Mouse (Mus musculus): Measurements from ENCODE around the gene Hinfp. TPM values are rescaled to one million over a fixed set of nuclear protein-coding genes. Genes with fewer than 3 reads are reported as not detected.

The Hinfp gene
- polyA plus RNA-seq, 1 experiment from 2014 or later: 6.2 TPM

GRCm38 (mm10) chr9:44249181-44250146 is 56.0 kb downstream of the Hinfp start:
- H3K4me3 ChIP-seq (ENCODE audit: inconsistent target): no peak overlapping the region
- peaks cover 15% of the 10 kb centered on the region; the same call in 1 of the 2 replicates for H3K36me3 ChIP-seq (ENCODE audit: inconsistent target)
- H3K79me2 ChIP-seq (ENCODE audit: inconsistent target): no peaks in the 10 kb centered on the region
- H3K27ac ChIP-seq: no peak overlapping the region
- WGBS (ENCODE audit: missing documents): 44% methylated on average over 24 of the region's 26 CpGs

- WGBS (ENCODE audit: missing documents): 77% methylated on average over 6 of the region's 6 CpGs
- Histone ChIP-seq H3K36me3 (ENCODE audit: inconsistent target) (peaks cover 5% of the 10 kb centered on the region; the same call in 1 of the 2 replicates), H3K27ac (no peak overlapping the region), H3K79me2 (ENCODE audit: inconsistent target) (no peaks in the 10 kb centered on the region), H3K4me3 (ENCODE audit: inconsistent target) (no peak overlapping the region)
Measured at GRCm38 (mm10) chr9:44247907-44248306, 57.6 kb downstream of the Hinfp start.

- H3K4me3 ChIP-seq (ENCODE audit: inconsistent target): no peak overlapping the region
- WGBS (ENCODE audit: missing documents): 94% methylated on average over 2 of the region's 2 CpGs
- no peaks in the 10 kb centered on the region for H3K36me3 ChIP-seq (ENCODE audit: inconsistent target)
- no peak overlapping the region for H3K27ac ChIP-seq
- H3K79me2 ChIP-seq (ENCODE audit: inconsistent target): no peaks in the 10 kb centered on the region
Measured at GRCm38 (mm10) chr9:44243621-44244020, 61.9 kb downstream of the Hinfp start.

Other genes with a start within 250 kb of the Hinfp start
- gene Usp2, start 238.7 kb downstream of the Hinfp start, polyA plus RNA-seq (2018): 0.59 to 3.4 TPM (median 2.0 TPM) in 3 replicates
- not detected in 3 replicates for gene Mfrp, start 203.9 kb downstream of the Hinfp start, polyA plus RNA-seq (2018)
- gene C1qtnf5, start 198.4 kb downstream of the Hinfp start, polyA plus RNA-seq (2018): not detected in 3 replicates
- gene Gm49380, start 192.2 kb downstream of the Hinfp start, polyA plus RNA-seq (2018): 0.06 TPM in 1 of 3 replicates, not detected in the others
- gene Rnf26, start 192.2 kb downstream of the Hinfp start, polyA plus RNA-seq (2018): 13.3 to 20.0 TPM (median 18.3 TPM) in 3 replicates
- 0.11 to 0.30 TPM in 2 of 3 replicates, not detected in the other for gene Mcam, start 171.2 kb downstream of the Hinfp start, polyA plus RNA-seq (2018)
- gene Cbl, start 71.6 kb downstream of the Hinfp start, polyA plus RNA-seq (2018): 37.9 to 51.2 TPM (median 42.7 TPM) in 3 replicates
- not detected in 3 replicates for gene Ccdc153, start 65.0 kb downstream of the Hinfp start, polyA plus RNA-seq (2018)
- not detected in 3 replicates for gene Pdzd3, start 54.2 kb downstream of the Hinfp start, polyA plus RNA-seq (2018)
- gene Nlrx1, start 37.1 kb downstream of the Hinfp start, polyA plus RNA-seq (2018): 3.3 to 8.7 TPM (median 6.8 TPM) in 3 replicates
- not detected in 3 replicates for gene Abcg4, start 17.1 kb downstream of the Hinfp start, polyA plus RNA-seq (2018)
- 17.1 to 41.1 TPM (median 22.0 TPM) in 3 replicates for gene C2cd2l, start 14.6 kb upstream of the Hinfp start, polyA plus RNA-seq (2018)
- gene Dpagt1, start 20.3 kb upstream of the Hinfp start, polyA plus RNA-seq (2018): 30.6 to 40.7 TPM (median 36.3 TPM) in 3 replicates
- gene H2afx, start 29.0 kb upstream of the Hinfp start, polyA plus RNA-seq (2018): 7.9 to 22.2 TPM (median 12.3 TPM) in 3 replicates
- 22.5 to 38.8 TPM (median 27.1 TPM) in 3 replicates for gene Hmbs, start 38.6 kb upstream of the Hinfp start, polyA plus RNA-seq (2018)
- gene Vps11, start 56.0 kb upstream of the Hinfp start, polyA plus RNA-seq (2018): 37.9 to 56.3 TPM (median 40.2 TPM) in 3 replicates
- 49.0 to 86.2 TPM (median 57.6 TPM) in 3 replicates for gene Hyou1, start 73.8 kb upstream of the Hinfp start, polyA plus RNA-seq (2018)
- 4.7 to 13.1 TPM (median 12.6 TPM) in 3 replicates for gene Slc37a4, start 91.2 kb upstream of the Hinfp start, polyA plus RNA-seq (2018)
- gene Rps25, start 101.5 kb upstream of the Hinfp start, polyA plus RNA-seq (2018): 1,052 to 1,678 TPM (median 1,580 TPM) in 3 replicates
- gene Trappc4, start 101.9 kb upstream of the Hinfp start, polyA plus RNA-seq (2018): 45.6 to 95.6 TPM (median 69.5 TPM) in 3 replicates
- gene Ccdc84, start 112.9 kb upstream of the Hinfp start, polyA plus RNA-seq (2018): 10.3 to 20.3 TPM (median 11.3 TPM) in 3 replicates
- gene Foxr1, start 135.5 kb upstream of the Hinfp start, polyA plus RNA-seq (2018): not detected in 3 replicates
- not detected in 3 replicates for gene Upk2, start 149.3 kb upstream of the Hinfp start, polyA plus RNA-seq (2018)
- gene Bcl9l, start 177.2 kb upstream of the Hinfp start, polyA plus RNA-seq (2018): 5.3 to 6.6 TPM (median 6.0 TPM) in 3 replicates